Mouse (Mus musculus) liver, postnatal 0 days (tissue): Measurements from ENCODE around the gene Hnf1a.

Source experiments
- CTCF ChIP-seq: sonication (generic); IDR thresholded peaks from 2 replicates; pipeline ENCODE4 v1.5.1; 2016; ENCODE audit warnings: antibody characterized with exemption, low read depth
- EP300 ChIP-seq: IDR thresholded peaks from 2 replicates; pipeline ENCODE4 v1.6.1; 2016; ENCODE audit warnings: antibody characterized with exemption, low read depth, mild to moderate bottlenecking

DNA sequence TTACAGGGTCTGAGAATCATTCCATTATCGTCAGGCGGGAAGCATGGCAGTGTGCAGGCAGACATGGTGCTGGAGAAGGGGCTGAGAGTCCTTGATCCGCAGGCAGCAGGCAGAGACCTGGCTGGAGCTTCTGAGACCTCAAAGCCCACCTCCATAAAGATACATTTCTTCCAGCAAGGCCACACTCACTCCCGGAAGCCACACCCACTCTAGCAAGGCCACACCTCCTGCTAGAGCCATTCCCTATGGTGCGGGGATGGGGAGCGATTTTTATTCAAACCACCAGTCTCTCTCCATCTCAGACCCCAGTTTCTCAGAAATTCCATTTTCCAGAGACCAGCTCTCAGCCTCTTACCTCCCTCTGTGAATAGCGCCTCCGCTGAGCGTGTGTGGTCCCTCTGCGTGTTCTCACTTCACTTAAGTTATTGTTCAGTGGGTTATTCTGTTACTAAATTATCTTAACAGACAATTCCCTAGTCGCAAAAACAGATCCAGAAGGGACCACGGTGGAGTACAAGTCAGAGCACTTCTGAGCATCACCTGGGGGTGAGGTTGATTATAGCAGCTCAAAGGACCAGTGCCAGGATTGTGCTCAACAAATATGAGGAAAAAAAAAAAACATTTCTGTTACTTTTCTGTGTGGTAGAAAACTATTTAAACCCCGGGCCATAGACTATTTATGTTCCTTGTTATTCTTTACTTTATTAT, 62.1 kb downstream of the Hnf1a start:
- TF ChIP-seq CTCF (no peak), EP300 (no peak)
